Mouse (Mus musculus) ES-Bruce4 (cell line): ENCODE measurements at regions not wholly inside any gene's neighbourhood (a gene's known extent, or its start where the extent isn't known, plus 50 kb on each side); places are given as distances from the start of the nearest gene placed in this dataset.

Source experiments
- H3K27ac ChIP-seq: 2 replicates; pipeline ENCODE4 v1.5.1; 2012; ENCODE audit warnings: low read length, inconsistent platforms; ENCODE audit not compliant: insufficient read depth
- H3K27me3 ChIP-seq: 2 replicates; pipeline ENCODE4 v1.6.1; 2012; ENCODE audit warnings: mild to moderate bottlenecking, low read length, inconsistent platforms; ENCODE audit not compliant: control insufficient read depth, poor library complexity, insufficient read depth, severe bottlenecking
- H3K36me3 ChIP-seq: 2 replicates; pipeline ENCODE4 v1.6.1; 2012; ENCODE audit warnings: inconsistent platforms, mild to moderate bottlenecking, low read length, moderate library complexity; ENCODE audit not compliant: control insufficient read depth, poor library complexity, insufficient read depth, severe bottlenecking
- H3K4me1 ChIP-seq: one replicate; pipeline ENCODE4 v1.8.1; 2011; ENCODE audit warnings: low read length; ENCODE audit not compliant: control insufficient read depth, insufficient read depth
- H3K4me3 ChIP-seq: 2 replicates; pipeline ENCODE4 v1.5.1; 2011; ENCODE audit warnings: low read depth, mild to moderate bottlenecking, low read length
- H3K9ac ChIP-seq: 2 replicates; pipeline ENCODE4 v1.6.1; 2012; ENCODE audit warnings: low read depth, mild to moderate bottlenecking, inconsistent platforms; ENCODE audit not compliant: poor library complexity, severe bottlenecking
- H3K9me3 ChIP-seq: replicated peaks from 2 replicates; pipeline ENCODE4 v1.6.1; 2012; ENCODE audit warnings: mild to moderate bottlenecking, low read length, inconsistent platforms; ENCODE audit not compliant: control insufficient read depth, poor library complexity, insufficient read depth, severe bottlenecking
- CTCF ChIP-seq: IDR thresholded peaks from one replicate; pipeline ENCODE4 v1.8.1; 2011; ENCODE audit warnings: low read depth, low read length
- EP300 ChIP-seq: IDR thresholded peaks from 2 replicates; pipeline ENCODE4 v1.6.1; 2011; ENCODE audit warnings: low read depth, low read length; ENCODE audit not compliant: insufficient read depth
- POLR2A ChIP-seq: IDR thresholded peaks from one replicate; pipeline ENCODE4 v1.8.1; 2011; ENCODE audit warnings: low read length; ENCODE audit not compliant: insufficient read depth

DNA sequence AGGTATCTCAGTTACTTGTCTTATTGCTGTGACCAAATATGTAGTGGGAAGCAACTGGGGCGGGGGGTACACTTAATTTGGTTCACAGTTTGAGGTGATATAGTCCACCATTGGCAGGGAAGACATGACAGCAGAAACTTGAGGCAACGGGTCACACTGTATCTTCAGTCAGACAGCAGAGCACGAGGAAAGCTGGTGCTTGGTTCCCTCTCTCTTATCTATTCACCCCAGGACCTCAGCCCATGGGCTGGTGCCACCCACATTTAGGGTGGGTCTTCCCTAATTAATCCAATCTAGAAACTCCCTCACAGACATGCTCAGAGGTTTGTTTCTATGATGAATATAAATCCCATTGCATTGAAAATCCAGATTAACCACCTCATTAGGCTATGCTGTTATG, 56.5 kb downstream of the Otud1 start:
- H3K4me1 ChIP-seq, result no peaks in the 10 kb centered on the region
- no peaks in the 10 kb centered on the region for H3K9me3 ChIP-seq
- no peaks in the 10 kb centered on the region for H3K36me3 ChIP-seq
- no peak overlapping the region for H3K27ac ChIP-seq
- H3K27me3 ChIP-seq, result no peaks in the 10 kb centered on the region
- no peak overlapping the region for H3K4me3 ChIP-seq
- no peak for TF ChIP-seq POLR2A
- no peak for TF ChIP-seq EP300
- no peak for TF ChIP-seq CTCF
- H3K9ac ChIP-seq, result no peak overlapping the region

DNA sequence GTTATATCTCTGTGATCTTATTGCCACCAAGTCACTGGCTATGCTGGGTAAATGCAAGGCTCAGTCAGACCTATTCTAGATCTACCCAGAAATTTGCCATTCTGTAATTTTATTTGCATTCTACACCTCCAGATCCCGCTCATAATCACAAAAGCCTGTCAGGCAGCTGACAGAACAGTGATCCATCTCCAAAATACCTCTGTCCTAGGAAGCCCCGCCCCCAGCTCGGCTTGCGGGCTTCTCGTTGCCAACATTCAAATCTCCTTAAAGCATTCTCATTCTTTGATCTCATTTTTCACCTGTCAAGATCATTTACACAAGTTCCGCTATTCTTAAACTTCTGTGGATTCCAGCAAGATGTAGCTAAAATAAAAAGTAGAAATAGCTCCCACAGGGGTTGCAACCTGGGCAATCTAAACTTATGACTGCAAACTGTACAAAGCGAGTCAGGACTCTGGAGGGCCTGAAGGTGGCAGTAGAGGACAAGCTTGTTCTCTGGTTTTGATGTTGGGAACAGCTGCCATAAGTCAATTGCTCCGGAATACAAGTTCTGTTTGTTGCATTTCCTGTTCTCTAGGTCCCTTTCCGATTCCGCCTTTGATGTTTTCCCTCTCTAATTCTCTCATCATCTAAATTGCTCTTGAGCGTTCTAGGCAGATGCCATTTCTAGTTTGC, 58.1 kb downstream of the Otud1 start:
- Histone ChIP-seq H3K36me3 (no peaks in the 10 kb centered on the region), H3K27ac (no peak overlapping the region), H3K9me3 (no peaks in the 10 kb centered on the region), H3K27me3 (no peaks in the 10 kb centered on the region), H3K4me1 (no peaks in the 10 kb centered on the region), H3K9ac (no peak overlapping the region), H3K4me3 (no peak overlapping the region)
- TF ChIP-seq EP300 (no peak), CTCF (peak; percentile 47), POLR2A (no peak)

DNA sequence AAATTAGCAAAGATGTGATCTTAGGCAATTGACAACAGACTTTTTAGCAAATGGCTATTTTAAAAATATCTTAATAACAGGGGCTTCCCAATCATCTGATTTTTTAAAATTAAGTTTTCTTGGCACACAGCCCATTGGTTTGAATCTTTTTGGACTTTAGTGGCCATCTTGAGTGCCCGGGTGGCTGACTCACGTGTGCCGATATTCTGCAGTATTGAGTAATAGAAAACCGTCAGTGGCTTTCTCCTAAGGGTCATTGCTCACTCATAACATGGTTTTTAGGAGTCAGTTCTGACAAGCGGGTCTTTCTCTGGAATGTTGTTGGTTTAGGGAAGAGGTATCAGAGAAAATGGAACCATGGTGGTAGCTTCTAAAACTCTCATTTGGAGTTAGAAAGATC, 58.8 kb downstream of the Otud1 start:
- no peak overlapping the region for H3K9ac ChIP-seq
- H3K4me3 ChIP-seq, result no peak overlapping the region
- no peaks in the 10 kb centered on the region for H3K4me1 ChIP-seq
- H3K27me3 ChIP-seq, result no peaks in the 10 kb centered on the region
- TF ChIP-seq EP300 (no peak), CTCF (no peak), POLR2A (no peak)
- no peaks in the 10 kb centered on the region for H3K36me3 ChIP-seq
- no peak overlapping the region for H3K27ac ChIP-seq
- H3K9me3 ChIP-seq, result no peaks in the 10 kb centered on the region

DNA sequence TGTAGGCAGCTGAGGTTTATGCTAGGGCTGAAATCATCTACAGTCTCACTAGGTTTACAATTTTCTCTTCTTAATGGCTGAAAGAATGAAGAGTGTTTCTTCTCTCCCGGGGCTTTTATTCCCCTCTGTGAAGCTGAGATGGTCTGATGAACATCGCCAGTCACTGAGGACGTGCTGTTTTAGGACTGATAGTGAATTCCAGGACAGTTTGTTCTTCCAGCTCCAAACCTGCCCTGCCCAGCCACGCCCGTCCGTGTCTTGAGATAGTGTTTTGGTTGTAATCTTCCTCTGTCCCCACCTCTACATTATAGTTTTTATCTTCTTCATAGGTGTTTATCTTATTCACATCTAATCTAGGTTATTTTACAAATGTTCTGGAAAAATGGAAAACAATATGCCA, 68.5 kb downstream of the Otud1 start:
- no peaks in the 10 kb centered on the region for H3K27me3 ChIP-seq
- H3K27ac ChIP-seq, result no peak overlapping the region
- H3K9me3 ChIP-seq, result no peaks in the 10 kb centered on the region
- no peaks in the 10 kb centered on the region for H3K36me3 ChIP-seq
- H3K4me3 ChIP-seq, result no peak overlapping the region
- H3K9ac ChIP-seq, result no peak overlapping the region
- no peaks in the 10 kb centered on the region for H3K4me1 ChIP-seq
- TF ChIP-seq EP300 (no peak), CTCF (no peak), POLR2A (no peak)

DNA sequence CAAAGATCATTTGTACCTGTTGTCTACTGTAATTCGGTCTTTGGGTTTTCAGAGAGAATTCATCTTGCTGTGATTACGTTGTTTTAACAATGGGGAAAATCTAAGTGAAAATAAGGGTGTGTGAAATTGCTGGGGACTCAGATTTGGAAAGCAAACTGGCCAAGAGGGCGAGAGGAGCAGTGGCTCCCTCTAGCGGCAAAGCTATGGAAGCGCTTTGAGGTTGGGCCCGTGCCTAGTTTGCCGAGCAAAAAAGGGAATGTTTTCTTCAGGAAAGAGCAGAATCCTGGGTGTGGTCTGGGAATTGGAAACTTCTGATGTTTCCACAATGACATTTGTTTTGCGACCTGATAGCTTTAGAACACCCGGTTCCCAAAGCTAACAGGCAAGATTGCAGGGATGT, 69.4 kb downstream of the Otud1 start:
- Histone ChIP-seq H3K9ac (no peak overlapping the region), H3K36me3 (no peaks in the 10 kb centered on the region), H3K27me3 (no peaks in the 10 kb centered on the region), H3K4me1 (no peaks in the 10 kb centered on the region), H3K4me3 (no peak overlapping the region), H3K9me3 (no peaks in the 10 kb centered on the region), H3K27ac (no peak overlapping the region)
- TF ChIP-seq EP300 (no peak), POLR2A (no peak), CTCF (peak; percentile 93)

DNA sequence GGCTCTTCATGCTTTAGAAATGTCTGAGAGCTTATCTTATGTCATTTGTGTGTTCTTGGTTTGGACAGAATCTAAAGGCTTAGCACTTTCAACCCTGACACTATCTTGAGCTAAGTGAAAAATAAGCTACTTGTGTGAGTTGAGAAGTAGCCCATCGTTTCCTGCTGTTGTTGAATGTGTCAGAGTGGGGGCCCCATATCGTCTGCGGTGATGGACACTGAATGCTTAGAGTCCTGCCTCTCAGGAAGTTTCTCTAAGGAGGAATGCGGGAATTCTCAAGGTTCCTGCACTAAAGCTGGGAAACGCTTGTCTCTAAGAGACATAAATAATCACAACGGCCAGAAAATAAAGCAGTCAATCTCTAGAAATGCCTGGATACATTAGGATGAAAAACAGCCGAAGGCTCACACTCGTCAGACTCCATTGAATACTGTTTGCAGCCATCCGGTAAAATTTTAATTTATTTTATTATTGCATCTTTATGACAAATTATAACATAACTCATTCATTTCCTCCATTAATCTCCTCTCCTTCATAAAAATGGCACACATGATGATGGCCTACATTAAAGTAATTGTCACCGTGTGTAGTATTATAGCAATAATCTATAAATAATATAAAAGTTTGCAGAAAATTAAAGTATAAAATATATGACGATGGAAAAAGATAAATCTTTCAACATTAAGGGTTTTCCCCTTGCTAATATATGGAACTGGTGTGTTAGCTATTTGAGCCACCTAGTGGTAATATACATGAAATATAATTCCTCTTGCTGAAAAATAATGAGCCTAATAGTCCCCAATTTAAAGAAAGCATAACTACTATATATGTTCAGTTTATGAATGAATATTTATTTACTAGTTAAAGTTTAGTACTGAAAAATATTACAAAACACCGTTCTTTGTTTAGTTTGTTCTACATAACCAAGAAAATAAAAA, 75.6 kb downstream of the Otud1 start:
- H3K36me3 ChIP-seq, result no peaks in the 10 kb centered on the region
- H3K4me1 ChIP-seq, result no peaks in the 10 kb centered on the region
- no peak overlapping the region for H3K9ac ChIP-seq
- TF ChIP-seq POLR2A (no peak), EP300 (no peak), CTCF (no peak)
- no peak overlapping the region for H3K27ac ChIP-seq
- H3K4me3 ChIP-seq, result no peak overlapping the region
- H3K9me3 ChIP-seq, result no peaks in the 10 kb centered on the region
- no peaks in the 10 kb centered on the region for H3K27me3 ChIP-seq
